Mouse (Mus musculus): Measurements from ENCODE around the gene C1qtnf5. TPM values are rescaled to one million over a fixed set of nuclear protein-coding genes. Genes with fewer than 3 reads are reported as not detected.

Gene C1qtnf5
- polyA plus RNA-seq, 1 experiment from 2014 or later, result 0.31 TPM

DNA sequence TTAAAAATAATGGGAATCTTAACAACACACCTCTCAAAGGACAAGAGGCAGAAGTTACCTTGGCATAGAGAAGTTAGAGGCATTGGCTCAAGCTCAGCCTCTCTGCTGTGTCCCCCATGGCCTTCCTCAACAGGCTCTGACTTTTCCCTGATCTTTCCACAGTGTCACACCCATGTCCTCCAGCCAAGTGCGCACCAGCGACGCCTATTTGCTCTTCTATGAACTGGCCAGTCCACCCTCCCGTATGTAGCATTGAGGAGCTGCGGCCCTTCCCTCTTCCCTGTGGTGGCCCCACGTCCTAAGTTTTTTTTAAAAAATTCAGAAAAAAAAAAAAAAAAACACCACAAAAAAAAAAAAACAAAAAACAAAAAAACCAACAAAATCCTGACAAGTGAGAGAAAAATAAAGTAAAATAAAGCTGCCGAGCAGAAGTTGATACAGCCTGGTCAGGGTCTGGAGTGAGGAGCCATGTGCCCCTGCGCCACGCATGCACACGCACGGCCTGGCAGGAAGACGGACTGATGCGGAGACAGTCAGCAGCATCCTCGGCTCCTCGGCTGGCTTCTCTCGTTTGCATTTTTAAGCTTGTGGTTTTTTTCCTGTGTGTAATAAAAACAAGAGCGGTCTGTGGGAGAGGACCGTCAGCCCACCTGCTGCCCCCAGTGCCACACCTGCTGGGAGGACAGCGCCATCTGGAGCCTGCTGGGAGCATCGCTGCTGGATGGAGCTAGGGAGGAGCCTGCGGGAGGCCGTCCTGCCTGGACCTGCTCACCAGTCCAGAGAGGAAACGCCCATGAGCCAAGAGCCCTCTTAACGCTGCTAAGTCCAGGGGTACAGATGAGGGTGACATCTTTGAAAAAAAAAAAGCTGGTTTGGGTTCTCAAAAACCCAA is 13.2 kb upstream of the C1qtnf5 start:
- Histone ChIP-seq H3K4me2 (ENCODE audit: low read depth) (peak overlapping the region; percentile 13; the same call in 1 of the 2 replicates), H3K4me3 (ENCODE audit: low read depth, low read length) (no peak overlapping the region), H3K9ac (ENCODE audit: low read length) (0 out of 2 replicates have a peak overlapping the region, but pooled peaks have one; percentile 15), H3K27ac (ENCODE audit: low read depth, low read length) (no peak overlapping the region), H3K27me3 (ENCODE audit: control insufficient read depth, insufficient read depth, low read length) (no peaks in the 10 kb centered on the region), H3K9me3 (ENCODE audit: control insufficient read depth, low read length) (no peaks in the 10 kb centered on the region), H3K36me3 (ENCODE audit: control insufficient read depth, insufficient read depth, low read length) (no peaks in the 10 kb centered on the region; the same call in 1 of the 2 replicates), H3K4me1 (ENCODE audit: control insufficient read depth, insufficient read depth, low read length) (no peaks in the 10 kb centered on the region)
- DNase-seq (ENCODE audit: low spot score), result peak; percentile 82
- ATAC-seq (ENCODE audit: insufficient read depth, low FRiP score, low TSS enrichment), result peak; percentile 53; the same call in 1 of the 2 replicates
- 33% methylated on average over 24 of the region's 24 CpGs for WGBS

DNA sequence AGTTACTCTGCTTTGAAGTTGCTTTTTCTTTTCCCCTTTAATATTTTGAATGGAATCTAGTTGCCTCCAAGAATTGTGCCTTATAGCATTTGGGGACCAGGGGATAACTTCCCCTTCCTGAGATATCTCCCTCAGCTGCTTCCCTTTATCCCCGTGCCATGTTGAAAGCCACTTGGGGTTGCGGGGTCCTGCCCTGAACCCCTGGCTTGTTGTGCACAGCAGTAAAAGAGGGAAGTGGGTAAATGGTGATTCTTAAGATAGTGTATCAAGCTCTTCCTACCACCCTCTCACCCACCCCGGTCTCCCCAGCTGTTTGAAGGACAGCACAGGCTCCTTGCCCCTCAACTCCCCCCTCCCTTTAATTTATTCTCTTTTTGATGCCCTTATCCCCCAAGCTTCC is 12.3 kb upstream of the C1qtnf5 start:
- Histone ChIP-seq H3K27ac (ENCODE audit: low read depth, low read length) (no peak overlapping the region), H3K36me3 (ENCODE audit: control insufficient read depth, insufficient read depth, low read length) (no peaks in the 10 kb centered on the region; the same call in 1 of the 2 replicates), H3K4me1 (ENCODE audit: control insufficient read depth, insufficient read depth, low read length) (no peaks in the 10 kb centered on the region), H3K9me3 (ENCODE audit: control insufficient read depth, low read length) (no peaks in the 10 kb centered on the region), H3K4me2 (ENCODE audit: low read depth) (no peak overlapping the region), H3K4me3 (ENCODE audit: low read depth, low read length) (no peak overlapping the region), H3K9ac (ENCODE audit: low read length) (no peak overlapping the region), H3K27me3 (ENCODE audit: control insufficient read depth, insufficient read depth, low read length) (no peaks in the 10 kb centered on the region)
- ATAC-seq (ENCODE audit: insufficient read depth, low FRiP score, low TSS enrichment) (no peak), DNase-seq (ENCODE audit: low spot score) (no peak)
- WGBS, result 82% methylated on average over 3 of the region's 3 CpGs

GRCm38 (mm10) chr9:44095781-44096180 is 11.3 kb upstream of the C1qtnf5 start:
- Histone ChIP-seq H3K27me3 (ENCODE audit: control insufficient read depth, insufficient read depth, low read length) (no peaks in the 10 kb centered on the region), H3K9me3 (ENCODE audit: control insufficient read depth, low read length) (no peaks in the 10 kb centered on the region), H3K4me1 (ENCODE audit: control insufficient read depth, insufficient read depth, low read length) (no peaks in the 10 kb centered on the region), H3K4me3 (ENCODE audit: low read depth, low read length) (no peak overlapping the region), H3K36me3 (ENCODE audit: control insufficient read depth, insufficient read depth, low read length) (peaks cover 2% of the 10 kb centered on the region; the same call in 1 of the 2 replicates), H3K9ac (ENCODE audit: low read length) (no peak overlapping the region), H3K4me2 (ENCODE audit: low read depth) (no peak overlapping the region), H3K27ac (ENCODE audit: low read depth, low read length) (no peak overlapping the region)
- WGBS, result 88% methylated on average over 9 of the region's 9 CpGs
- DNase-seq (ENCODE audit: low spot score), result no peak
- ATAC-seq (ENCODE audit: insufficient read depth, low FRiP score, low TSS enrichment), result no peak

- Histone ChIP-seq H3K9ac (ENCODE audit: low read length) (no peak overlapping the region), H3K27me3 (ENCODE audit: control insufficient read depth, insufficient read depth, low read length) (no peaks in the 10 kb centered on the region), H3K36me3 (ENCODE audit: control insufficient read depth, insufficient read depth, low read length) (0 out of 2 replicates have a peak, but pooled peaks cover 2% of the 10 kb centered on the region), H3K4me2 (ENCODE audit: low read depth) (no peak overlapping the region), H3K4me1 (ENCODE audit: control insufficient read depth, insufficient read depth, low read length) (no peaks in the 10 kb centered on the region), H3K4me3 (ENCODE audit: low read depth, low read length) (no peak overlapping the region), H3K9me3 (ENCODE audit: control insufficient read depth, low read length) (no peaks in the 10 kb centered on the region), H3K27ac (ENCODE audit: low read depth, low read length) (no peak overlapping the region)
- peak; percentile 21 for DNase-seq (ENCODE audit: low spot score)
- no peak for ATAC-seq (ENCODE audit: insufficient read depth, low FRiP score, low TSS enrichment)
- WGBS, result 35% methylated on average over 9 of the region's 9 CpGs
Measured at GRCm38 (mm10) chr9:44096536-44096935, 10.5 kb upstream of the C1qtnf5 start.

GRCm38 (mm10) chr9:44101490-44101889 is 5.6 kb upstream of the C1qtnf5 start, which contains the start of gene Mfrp:
TSS of gene Mfrp (plus strand) at chr9:44101729.
- Histone ChIP-seq H3K9ac (ENCODE audit: low read length) (no peak within 1 kb of the TSS), H3K36me3 (ENCODE audit: control insufficient read depth, insufficient read depth, low read length) (peaks cover 9% of the 10 kb centered on the region), H3K9me3 (ENCODE audit: control insufficient read depth, low read length) (no peaks in the 10 kb centered on the region), H3K4me3 (ENCODE audit: low read depth, low read length) (no peak within 1 kb of the TSS), H3K27me3 (ENCODE audit: control insufficient read depth, insufficient read depth, low read length) (no peaks in the 10 kb centered on the region), H3K4me2 (ENCODE audit: low read depth) (no peak within 1 kb of the TSS), H3K4me1 (ENCODE audit: control insufficient read depth, insufficient read depth, low read length) (no peaks in the 10 kb centered on the region), H3K27ac (ENCODE audit: low read depth, low read length) (no peak within 1 kb of the TSS)
- WGBS, result 72% methylated on average over 9 of the region's 9 CpGs
- no peak for DNase-seq (ENCODE audit: low spot score)
- ATAC-seq (ENCODE audit: insufficient read depth, low FRiP score, low TSS enrichment), result no peak

DNA sequence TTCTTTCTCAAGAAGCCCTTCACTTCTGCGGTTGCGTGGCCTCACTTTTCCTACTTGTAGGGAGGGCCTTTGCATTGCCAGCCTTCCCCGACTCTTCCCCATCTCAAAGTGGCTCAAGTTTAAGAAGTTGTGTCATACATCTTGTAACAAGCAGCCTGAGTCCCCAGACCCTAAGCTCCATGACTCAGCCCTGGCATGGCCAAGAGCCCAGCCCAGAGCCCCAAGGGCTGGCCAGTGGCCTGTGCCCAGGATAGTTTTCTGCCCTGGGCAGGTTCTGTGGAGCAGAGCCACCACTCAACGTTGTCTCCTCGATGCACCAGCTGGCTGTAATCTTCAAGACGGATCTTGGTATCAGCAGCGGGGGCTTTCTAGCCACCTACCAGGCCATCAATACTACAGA is 2.2 kb upstream of the C1qtnf5 start:
- Histone ChIP-seq H3K27ac (ENCODE audit: low read depth, low read length) (no peak overlapping the region), H3K9ac (ENCODE audit: low read length) (no peak overlapping the region), H3K4me3 (ENCODE audit: low read depth, low read length) (no peak overlapping the region), H3K36me3 (ENCODE audit: control insufficient read depth, insufficient read depth, low read length) (peaks cover 9% of the 10 kb centered on the region), H3K4me1 (ENCODE audit: control insufficient read depth, insufficient read depth, low read length) (peaks cover 16% of the 10 kb centered on the region), H3K27me3 (ENCODE audit: control insufficient read depth, insufficient read depth, low read length) (no peaks in the 10 kb centered on the region), H3K9me3 (ENCODE audit: control insufficient read depth, low read length) (no peaks in the 10 kb centered on the region), H3K4me2 (ENCODE audit: low read depth) (no peak overlapping the region)
- DNase-seq (ENCODE audit: low spot score) (no peak), ATAC-seq (ENCODE audit: insufficient read depth, low FRiP score, low TSS enrichment) (no peak)
- 96% methylated on average over 7 of the region's 7 CpGs for WGBS

GRCm38 (mm10) chr9:44105781-44106180 is 1.3 kb upstream of the C1qtnf5 start:
- H3K27ac ChIP-seq (ENCODE audit: low read depth, low read length), result no peak overlapping the region
- 90% methylated on average over 10 of the region's 10 CpGs for WGBS
- H3K36me3 ChIP-seq (ENCODE audit: control insufficient read depth, insufficient read depth, low read length), result peaks cover 7% of the 10 kb centered on the region
- H3K4me1 ChIP-seq (ENCODE audit: control insufficient read depth, insufficient read depth, low read length), result peaks cover 22% of the 10 kb centered on the region
- no peak for ATAC-seq (ENCODE audit: insufficient read depth, low FRiP score, low TSS enrichment)
- no peak overlapping the region for H3K4me2 ChIP-seq (ENCODE audit: low read depth)
- no peaks in the 10 kb centered on the region for H3K9me3 ChIP-seq (ENCODE audit: control insufficient read depth, low read length)
- no peak for DNase-seq (ENCODE audit: low spot score)
- no peak overlapping the region for H3K4me3 ChIP-seq (ENCODE audit: low read depth, low read length)
- H3K27me3 ChIP-seq (ENCODE audit: control insufficient read depth, insufficient read depth, low read length), result no peaks in the 10 kb centered on the region
- no peak overlapping the region for H3K9ac ChIP-seq (ENCODE audit: low read length)

GRCm38 (mm10) chr9:44106182-44106581 is 863 bp upstream of the C1qtnf5 start:
- Histone ChIP-seq H3K27me3 (ENCODE audit: control insufficient read depth, insufficient read depth, low read length) (no peaks in the 10 kb centered on the region), H3K36me3 (ENCODE audit: control insufficient read depth, insufficient read depth, low read length) (peaks cover 7% of the 10 kb centered on the region), H3K4me1 (ENCODE audit: control insufficient read depth, insufficient read depth, low read length) (peaks cover 22% of the 10 kb centered on the region), H3K9ac (ENCODE audit: low read length) (no peak overlapping the region), H3K27ac (ENCODE audit: low read depth, low read length) (no peak overlapping the region), H3K4me3 (ENCODE audit: low read depth, low read length) (no peak overlapping the region), H3K9me3 (ENCODE audit: control insufficient read depth, low read length) (no peaks in the 10 kb centered on the region), H3K4me2 (ENCODE audit: low read depth) (no peak overlapping the region)
- ATAC-seq (ENCODE audit: insufficient read depth, low FRiP score, low TSS enrichment) (no peak), DNase-seq (ENCODE audit: low spot score) (no peak)
- 93% methylated on average over 7 of the region's 7 CpGs for WGBS

DNA sequence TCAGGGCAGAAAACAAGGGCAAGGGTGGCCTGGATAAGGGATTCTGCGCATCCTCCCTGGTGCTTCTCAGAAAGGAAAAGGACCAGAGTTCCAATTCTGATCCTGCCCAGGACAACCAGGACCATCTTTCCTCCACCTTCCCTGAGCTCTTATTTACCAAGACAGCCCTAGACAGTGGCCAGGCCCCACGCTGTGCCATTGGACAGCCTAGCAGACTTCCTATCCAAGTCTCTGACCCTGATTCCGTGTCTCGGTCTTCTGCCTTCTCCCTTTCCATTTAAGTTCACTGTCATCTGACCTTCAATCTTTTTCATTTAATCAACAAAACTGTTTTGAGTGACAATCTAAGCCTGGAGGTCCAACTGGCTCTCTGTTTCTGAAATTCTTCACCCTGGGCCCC is 449 bp upstream of the C1qtnf5 start:
- Histone ChIP-seq H3K4me3 (ENCODE audit: low read depth, low read length) (no peak overlapping the region), H3K9me3 (ENCODE audit: control insufficient read depth, low read length) (no peaks in the 10 kb centered on the region), H3K9ac (ENCODE audit: low read length) (no peak overlapping the region), H3K27me3 (ENCODE audit: control insufficient read depth, insufficient read depth, low read length) (no peaks in the 10 kb centered on the region), H3K36me3 (ENCODE audit: control insufficient read depth, insufficient read depth, low read length) (peaks cover 7% of the 10 kb centered on the region), H3K4me1 (ENCODE audit: control insufficient read depth, insufficient read depth, low read length) (peaks cover 22% of the 10 kb centered on the region), H3K27ac (ENCODE audit: low read depth, low read length) (no peak overlapping the region), H3K4me2 (ENCODE audit: low read depth) (no peak overlapping the region)
- no peak for ATAC-seq (ENCODE audit: insufficient read depth, low FRiP score, low TSS enrichment)
- no peak for DNase-seq (ENCODE audit: low spot score)
- WGBS, result 82% methylated on average over 4 of the region's 4 CpGs

Measured in neural tube, embryonic 11.5 days (tissue).